Mouse (Mus musculus) megakaryocyte, embryonic 14.5 days (primary cell): ENCODE data around the gene Wdtc1.

ENCODE experiments used
- FLI1 ChIP-seq: IDR thresholded peaks from 2 replicates; pipeline ENCODE4 v1.6.1; 2012; ENCODE audit warnings: low read length, inconsistent platforms, mixed read lengths
- GATA1 ChIP-seq: IDR thresholded peaks from 3 replicates; pipeline ENCODE4 v1.6.1; 2012; ENCODE audit warnings: mixed read lengths, low read length, inconsistent platforms, borderline replicate concordance

DNA sequence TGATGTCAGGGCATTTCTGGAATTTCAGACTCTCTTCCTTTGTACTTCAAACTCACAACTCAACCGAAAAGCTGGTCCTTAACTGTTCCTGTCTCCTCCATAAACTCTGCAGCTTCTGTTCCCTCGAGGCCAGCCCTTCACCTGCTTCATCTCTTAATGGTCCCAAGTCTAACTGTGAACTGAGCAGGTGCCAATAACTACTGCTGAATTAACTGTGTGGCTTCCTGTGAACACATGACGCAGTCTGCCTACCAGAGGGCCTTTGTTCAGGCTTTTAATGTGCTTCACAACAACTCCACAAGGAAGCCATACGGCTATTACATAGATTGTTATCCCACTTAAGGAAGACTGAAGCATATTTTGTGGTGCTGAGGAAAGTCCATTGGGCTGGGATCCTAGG lies 23.0 kb downstream of the Wdtc1 start:
- no peak for TF ChIP-seq GATA1
- TF ChIP-seq FLI1, result no peak
